Mouse (Mus musculus): ENCODE measurements at regions not wholly inside any gene's neighbourhood (a gene's known extent, or its start where the extent isn't known, plus 50 kb on each side); places are given as distances from the start of the nearest gene placed in this dataset.

DNA sequence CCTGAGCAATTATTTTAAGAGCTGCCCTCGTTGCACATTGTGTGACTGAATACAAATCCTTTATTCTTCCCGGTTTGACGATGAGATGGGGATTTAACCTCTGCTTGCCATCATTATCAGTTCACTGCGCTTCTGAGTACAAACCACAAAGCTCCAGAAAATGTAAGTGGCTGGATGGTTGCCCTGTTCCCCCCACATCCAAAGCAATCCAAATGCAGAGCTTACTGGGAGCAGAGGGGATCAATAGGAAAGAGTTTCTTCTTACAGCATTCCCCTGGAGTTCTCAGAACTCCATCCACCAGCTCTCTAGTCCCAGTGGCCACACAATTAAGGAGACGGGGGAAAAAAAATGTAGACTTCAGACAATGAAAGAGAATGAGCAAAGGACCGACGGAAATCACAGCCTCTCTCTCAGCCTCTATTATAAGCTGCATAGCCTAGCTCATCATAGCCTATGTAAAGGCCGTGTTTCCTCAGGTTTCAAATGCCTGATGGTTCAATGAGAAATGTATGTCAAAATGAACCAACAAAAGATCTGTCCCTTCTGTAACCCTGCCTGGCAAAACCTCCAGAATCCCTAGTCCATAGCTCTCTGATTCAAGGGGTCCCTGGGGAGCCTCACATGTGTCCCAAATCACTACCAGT lies 191.4 kb downstream of the Lmo4 start:
- no peak for DNase-seq

GRCm38 (mm10) chr3:144012820-144013219 lies 192.2 kb downstream of the Lmo4 start:
- intact Hi-C loops (cut with DNase I): no loop called here

More for the DNA sequence above, 191.4 kb downstream of the Lmo4 start:
- intact Hi-C loops (cut with DNase I): no loop called here

GRCm38 (mm10) chr3:144012173-144012572 lies 192.8 kb downstream of the Lmo4 start:
- no peak for DNase-seq
- intact Hi-C loops (cut with DNase I): no loop called here

More at GRCm38 (mm10) chr3:144012820-144013219, 192.2 kb downstream of the Lmo4 start:
- DNase-seq: no peak

- intact Hi-C loops (cut with DNase I): no loop called here
- DNase-seq: no peak
Observed at GRCm38 (mm10) chr3:144011456-144012025, 193.5 kb downstream of the Lmo4 start.

DNA sequence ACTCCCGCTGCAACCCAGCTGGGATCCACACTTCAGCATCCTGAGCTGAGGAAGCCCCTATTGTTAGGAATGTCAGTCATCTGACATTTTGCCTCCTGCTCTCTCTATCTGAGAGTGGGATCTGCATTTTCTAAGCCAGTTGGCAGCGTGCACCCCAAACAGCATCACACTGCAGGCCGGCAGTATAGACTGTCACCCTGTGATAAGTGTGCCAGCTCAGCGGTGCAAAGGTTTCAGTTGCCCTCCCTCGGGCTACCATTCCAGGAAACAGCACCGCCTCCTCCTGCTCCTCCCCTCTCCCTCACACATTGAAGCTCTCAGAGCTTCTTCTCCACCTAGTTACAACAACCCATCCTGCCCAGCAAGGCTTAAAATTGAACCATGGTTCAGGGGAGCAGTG lies 194.5 kb downstream of the Lmo4 start:
- no peak for DNase-seq
- intact Hi-C loops (cut with DNase I): no loop called here

DNA sequence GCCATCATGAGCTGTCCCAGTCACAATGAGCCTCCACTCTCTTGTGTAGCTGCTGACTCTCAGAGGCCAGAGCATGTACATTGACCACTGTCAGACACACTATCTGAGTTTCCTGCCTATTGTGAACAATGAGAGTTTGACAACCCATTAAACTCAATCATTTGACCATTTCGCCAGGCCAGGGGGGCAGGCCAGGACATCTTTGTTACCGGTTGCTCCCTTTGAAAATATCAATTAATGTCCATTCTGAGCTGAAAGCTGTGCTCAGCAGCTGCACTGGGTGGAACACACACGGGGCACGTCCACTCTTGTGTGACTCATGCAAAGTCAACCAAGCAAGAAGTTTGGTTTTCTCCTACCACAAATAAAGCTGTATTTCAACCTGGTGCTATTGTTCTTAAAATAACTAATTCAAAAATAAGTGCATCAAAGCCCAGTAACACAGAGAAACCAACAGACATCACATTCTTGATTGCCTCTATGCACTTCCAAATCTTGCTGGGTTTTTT lies 197.9 kb downstream of the Lmo4 start:
- intact Hi-C loops (cut with DNase I): no loop called here
- DNase-seq: no peak

GRCm38 (mm10) chr3:143997909-143998308 lies 207.1 kb downstream of the Lmo4 start:
- intact Hi-C loops (cut with DNase I): no loop called here
- no peak for DNase-seq

- DNase-seq: no peak
- intact Hi-C loops (cut with DNase I): no loop called here
Observed at GRCm38 (mm10) chr3:143995045-143995444, 210.0 kb downstream of the Lmo4 start.

DNA sequence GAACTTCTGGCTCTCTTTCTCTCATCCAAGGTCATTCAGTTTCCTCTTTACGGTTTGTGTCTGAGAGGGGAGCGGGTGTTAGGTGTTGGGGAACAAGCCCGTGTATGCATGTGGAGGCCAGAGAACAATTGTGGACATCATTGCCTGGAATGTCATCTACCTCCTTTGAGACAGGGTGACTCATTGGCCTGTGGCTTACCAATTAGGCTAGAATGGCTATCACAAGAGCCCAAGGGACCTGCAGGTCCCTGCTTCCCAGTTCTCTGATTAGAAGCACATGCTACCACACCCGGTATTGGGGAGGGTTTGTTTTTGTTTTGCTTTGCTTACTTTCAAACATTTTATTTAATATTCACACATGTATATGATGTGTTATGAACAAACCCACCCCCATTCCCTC lies 216.0 kb downstream of the Lmo4 start:
- intact Hi-C loops (cut with DNase I): no loop called here
- no peak for DNase-seq

GRCm38 (mm10) chr3:143988037-143988436 lies 217.0 kb downstream of the Lmo4 start:
- DNase-seq: no peak
- intact Hi-C loops (cut with DNase I): no loop called here

DNA sequence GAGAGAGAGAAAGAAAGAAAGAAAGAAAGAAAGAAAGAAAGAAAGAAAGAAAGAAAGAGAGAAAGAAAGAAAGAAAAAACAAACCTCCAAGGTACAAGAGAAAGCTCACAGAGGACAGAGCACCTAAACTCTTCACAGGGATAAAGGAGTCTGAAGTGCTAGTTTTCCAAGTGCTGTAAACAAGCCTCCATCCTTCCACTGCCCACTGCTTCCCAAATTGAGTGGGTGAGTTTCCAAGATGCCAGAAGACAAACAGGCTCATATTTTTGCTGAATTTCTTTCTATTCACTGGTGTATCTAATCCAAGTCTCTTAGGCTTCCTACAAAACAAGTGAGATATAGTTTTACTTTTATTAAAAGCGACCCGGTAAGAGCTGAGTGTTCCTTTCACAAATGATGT lies 218.2 kb downstream of the Lmo4 start:
- DNase-seq: no peak
- intact Hi-C loops (cut with DNase I): no loop called here

GRCm38 (mm10) chr3:143986200-143986506 lies 218.9 kb downstream of the Lmo4 start:
- intact Hi-C loops (cut with DNase I): no loop called here
- DNase-seq: no peak

DNA sequence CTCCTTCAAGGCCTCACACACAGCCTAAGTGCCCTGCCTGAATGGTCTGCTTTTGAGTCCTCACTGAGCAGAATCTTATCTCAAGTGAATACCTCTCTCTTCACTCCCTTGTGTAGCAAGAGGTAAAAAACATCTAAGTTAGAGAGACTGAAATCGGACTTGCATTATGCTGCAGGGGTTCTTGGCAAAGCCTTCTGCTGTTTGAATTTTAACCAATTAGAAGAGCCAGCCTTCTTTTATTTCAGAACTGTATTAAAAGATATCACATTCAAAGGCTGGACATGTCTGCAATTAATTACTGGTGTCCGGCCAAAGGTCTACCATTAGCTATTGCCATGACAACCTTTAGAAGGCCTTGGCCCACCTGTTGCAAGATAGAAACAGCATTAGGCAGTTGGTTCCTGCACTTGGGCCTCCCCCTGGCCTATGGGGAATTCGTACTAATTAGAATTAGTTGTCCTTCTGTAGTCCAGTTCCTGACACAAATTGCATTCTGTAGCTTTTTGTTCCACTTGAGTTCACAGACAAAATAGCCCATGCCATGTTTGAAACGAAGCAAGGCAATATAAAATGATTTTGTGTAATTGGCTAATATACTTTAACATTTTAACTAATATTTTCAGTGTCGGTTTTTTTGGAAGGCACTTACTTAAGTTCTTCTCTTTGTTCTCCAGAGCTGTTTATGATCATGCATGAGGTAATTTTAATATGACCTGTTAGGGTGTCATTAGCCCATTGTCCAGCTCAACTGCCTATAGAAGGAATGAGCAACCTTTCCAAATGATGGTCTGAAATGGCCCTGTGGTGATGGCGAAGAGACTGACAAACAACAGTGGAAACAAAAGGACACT lies 219.4 kb downstream of the Lmo4 start:
- intact Hi-C loops (cut with DNase I): no loop called here
- DNase-seq: no peak

- intact Hi-C loops (cut with DNase I): no loop called here
- no peak for DNase-seq
Observed at GRCm38 (mm10) chr3:143978703-143979102, 226.3 kb downstream of the Lmo4 start.

DNA sequence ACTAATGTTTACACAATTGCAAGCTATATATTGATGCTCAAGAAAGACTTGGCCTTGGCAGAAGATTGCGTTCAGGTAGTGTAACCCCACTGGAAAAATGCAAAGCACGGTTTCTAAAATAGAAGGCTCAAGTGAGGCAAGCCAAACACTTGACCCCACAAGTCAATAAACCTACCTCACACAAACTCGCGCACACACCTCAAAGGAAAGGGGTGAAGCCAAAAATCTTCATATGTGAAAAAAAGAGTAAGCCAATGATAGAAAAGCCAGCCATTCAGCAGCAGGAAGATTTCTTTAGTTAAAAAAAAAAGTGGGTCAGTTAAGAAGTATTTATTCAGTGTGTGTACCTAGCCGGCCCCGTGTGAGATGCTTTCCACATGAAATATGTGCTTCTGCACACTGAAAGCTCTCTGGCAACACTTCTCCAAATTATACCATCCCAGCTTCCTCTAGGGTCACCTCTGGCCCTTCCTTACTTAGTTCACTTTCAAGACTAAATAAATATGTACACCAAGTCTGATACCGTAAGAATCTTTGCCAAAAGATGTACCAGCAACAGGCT lies 227.1 kb downstream of the Lmo4 start:
- no peak for DNase-seq
- intact Hi-C loops (cut with DNase I): no loop called here

- intact Hi-C loops (cut with DNase I): no loop called here
- DNase-seq: no peak
Observed at GRCm38 (mm10) chr3:143973582-143973981, 231.4 kb downstream of the Lmo4 start.

GRCm38 (mm10) chr3:143972351-143972750 lies 232.7 kb downstream of the Lmo4 start:
- DNase-seq: no peak
- intact Hi-C loops (cut with DNase I): no loop called here

DNA sequence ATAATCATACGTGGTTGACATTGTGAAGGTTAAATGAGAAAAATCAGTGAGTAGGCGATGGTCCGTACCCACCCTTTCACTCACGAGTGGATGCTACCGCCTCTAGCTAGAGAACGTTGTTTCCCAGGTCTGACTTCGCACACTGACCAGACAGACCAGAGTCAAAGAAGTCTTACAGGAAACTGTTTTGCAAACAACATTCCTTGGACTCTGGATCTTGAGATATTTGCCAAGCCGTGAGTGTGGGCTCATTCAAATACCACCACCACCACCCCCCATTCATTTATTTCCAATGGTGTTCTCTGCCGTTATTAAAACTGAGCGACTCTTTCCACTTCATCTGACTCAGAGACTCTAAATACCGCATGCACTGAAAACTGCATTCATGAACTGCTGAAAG lies 234.2 kb downstream of the Lmo4 start:
- DNase-seq: no peak
- intact Hi-C loops (cut with DNase I): no loop called here

DNA sequence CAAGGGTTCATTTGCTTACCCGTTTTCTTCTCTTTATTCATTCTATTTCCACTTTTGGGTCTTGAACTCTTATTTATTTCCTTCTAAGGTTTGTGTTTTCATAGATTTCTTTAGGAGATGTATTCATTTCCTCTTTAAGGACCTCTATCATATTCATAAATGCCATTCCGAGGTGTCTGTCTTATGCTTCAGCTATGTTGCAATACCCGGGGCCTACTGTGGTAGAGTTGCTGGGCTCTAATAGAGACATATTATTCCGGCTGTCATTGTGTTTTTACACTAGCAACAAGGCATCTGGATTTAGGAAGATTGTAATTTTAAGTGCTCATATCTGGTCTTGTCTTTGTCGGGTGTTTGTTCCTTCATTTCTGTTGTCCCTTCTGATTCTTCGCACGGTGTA lies 249.5 kb downstream of the Lmo4 start:
- intact Hi-C loops (cut with DNase I): no loop called here
- DNase-seq: no peak

GRCm38 (mm10) chr3:143954822-143955221 lies 250.2 kb downstream of the Lmo4 start:
- DNase-seq: no peak
- intact Hi-C loops (cut with DNase I): no loop called here

DNA sequence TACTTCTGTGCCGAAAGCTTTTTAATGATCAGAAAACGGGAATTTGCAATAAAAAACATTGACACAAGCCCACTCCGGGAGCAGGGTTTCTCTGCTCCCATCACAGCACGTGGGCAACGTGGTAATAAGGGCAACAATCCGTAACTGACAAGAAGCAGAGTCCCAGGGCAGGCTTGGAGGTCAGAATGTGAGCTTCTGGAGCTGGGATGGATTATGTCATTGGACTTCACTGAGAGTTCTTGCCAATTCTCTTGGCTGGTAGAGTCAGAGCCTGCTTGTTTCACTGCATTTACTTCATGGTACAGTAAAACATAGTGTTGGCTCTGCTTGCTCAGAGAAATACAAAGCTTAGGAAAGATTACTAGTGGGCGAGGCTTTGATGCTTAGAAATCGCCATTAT lies 252.7 kb downstream of the Lmo4 start:
- intact Hi-C loops (cut with DNase I): no loop called here
- DNase-seq: no peak
